Mouse (Mus musculus): ENCODE results near the gene Map3k21. TPM values are rescaled to one million over a fixed set of nuclear protein-coding genes. Genes with fewer than 3 reads are reported as not detected.

Gene Map3k21
- polyA plus RNA-seq, 1 experiment = 3.3 TPM

DNA sequence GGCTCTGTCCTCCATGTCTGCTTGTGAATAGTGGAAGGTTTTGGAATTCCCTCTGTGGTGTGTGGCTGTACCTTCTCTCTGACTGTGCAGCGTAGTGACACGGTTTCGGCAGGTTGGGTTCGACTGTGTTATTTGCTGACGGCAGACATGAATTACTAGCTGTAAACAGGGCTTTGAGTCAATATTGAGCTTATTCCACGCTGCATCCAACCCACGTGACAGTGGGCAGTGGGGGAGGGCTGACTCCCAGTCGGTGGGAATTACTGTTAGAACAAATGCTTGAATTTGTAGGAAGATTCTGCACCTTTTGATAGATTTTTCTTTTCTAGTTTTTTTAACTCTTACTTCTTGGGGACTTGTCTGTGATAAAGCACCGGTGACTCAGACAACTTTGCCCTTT lies 4.1 kb downstream of the Map3k21 start:
- Histone ChIP-seq H3K36me3 (ENCODE audit: control insufficient read depth, insufficient read depth, low read length) (no peaks in the 10 kb centered on the region), H3K4me1 (ENCODE audit: control insufficient read depth, insufficient read depth, low read length) (peaks cover 9% of the 10 kb centered on the region), H3K27ac (ENCODE audit: control insufficient read depth, insufficient read depth, low read depth, low read length) (no peak overlapping the region), H3K27me3 (ENCODE audit: control insufficient read depth, insufficient read depth, low read length) (no peaks in the 10 kb centered on the region), H3K4me3 (ENCODE audit: control insufficient read depth, low read depth, low read length) (no peak overlapping the region)
- TF ChIP-seq CTCF (IDR thresholded peaks at IDR 0.05; ENCODE audit: control insufficient read depth, insufficient read depth, insufficient replicate concordance, low read depth, low read length) (no peak), POLR2A (IDR thresholded peaks at IDR 0.05; ENCODE audit: control insufficient read depth, low read depth, low read length) (no peak)

DNA sequence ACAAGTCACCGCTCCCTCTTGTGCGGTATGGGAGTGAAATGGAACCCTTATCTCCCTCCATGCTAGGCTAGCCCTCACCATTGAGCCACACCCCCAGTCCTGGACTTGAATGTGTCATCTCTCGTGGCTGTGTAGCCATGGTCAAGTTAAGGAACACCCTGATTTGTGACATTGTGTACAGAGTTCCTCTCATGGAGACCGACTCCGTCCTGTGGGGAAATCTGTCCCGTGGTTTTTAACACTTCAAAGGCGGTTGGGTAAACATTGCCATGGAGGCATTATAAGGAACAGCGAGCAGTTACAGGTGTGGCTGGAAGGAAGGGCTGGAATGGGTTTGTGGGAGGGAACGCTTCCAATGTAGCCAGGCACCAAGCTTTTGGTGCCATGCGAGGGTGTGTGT lies 6.8 kb downstream of the Map3k21 start:
- H3K27ac ChIP-seq (ENCODE audit: control insufficient read depth, insufficient read depth, low read depth, low read length) = no peak overlapping the region
- no peak for TF ChIP-seq POLR2A (IDR thresholded peaks at IDR 0.05; ENCODE audit: control insufficient read depth, low read depth, low read length)
- TF ChIP-seq CTCF (IDR thresholded peaks at IDR 0.05; ENCODE audit: control insufficient read depth, insufficient read depth, insufficient replicate concordance, low read depth, low read length) = no peak
- H3K27me3 ChIP-seq (ENCODE audit: control insufficient read depth, insufficient read depth, low read length) = no peaks in the 10 kb centered on the region
- no peaks in the 10 kb centered on the region; the same call in 1 of the 2 replicates for H3K4me1 ChIP-seq (ENCODE audit: control insufficient read depth, insufficient read depth, low read length)
- no peaks in the 10 kb centered on the region for H3K36me3 ChIP-seq (ENCODE audit: control insufficient read depth, insufficient read depth, low read length)
- no peak overlapping the region for H3K4me3 ChIP-seq (ENCODE audit: control insufficient read depth, low read depth, low read length)

DNA sequence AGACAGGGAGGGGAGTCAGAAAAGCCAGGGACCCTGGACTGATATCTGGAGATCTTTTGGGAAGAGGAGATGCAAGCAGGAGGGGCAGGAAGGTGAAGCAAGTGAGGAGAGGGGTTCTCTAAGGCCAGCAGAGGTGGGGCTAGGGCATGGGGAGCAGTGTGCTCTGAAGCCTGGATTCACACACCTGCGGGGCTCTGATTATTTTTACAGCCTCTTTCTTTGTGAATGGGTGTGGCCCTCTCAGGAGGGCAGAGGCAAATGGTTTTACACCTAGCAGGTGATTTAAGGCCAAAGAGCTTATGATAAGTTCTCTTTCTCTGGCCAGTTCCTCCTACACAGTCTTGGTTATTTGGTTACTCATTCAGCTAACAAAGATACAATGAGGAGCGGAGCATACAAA lies 8.5 kb downstream of the Map3k21 start:
- no peak overlapping the region for H3K4me3 ChIP-seq (ENCODE audit: control insufficient read depth, low read depth, low read length)
- no peaks in the 10 kb centered on the region for H3K36me3 ChIP-seq (ENCODE audit: control insufficient read depth, insufficient read depth, low read length)
- no peaks in the 10 kb centered on the region for H3K27me3 ChIP-seq (ENCODE audit: control insufficient read depth, insufficient read depth, low read length)
- TF ChIP-seq CTCF (IDR thresholded peaks at IDR 0.05; ENCODE audit: control insufficient read depth, insufficient read depth, insufficient replicate concordance, low read depth, low read length) = no peak
- no peak for TF ChIP-seq POLR2A (IDR thresholded peaks at IDR 0.05; ENCODE audit: control insufficient read depth, low read depth, low read length)
- no peaks in the 10 kb centered on the region; the same call in 1 of the 2 replicates for H3K4me1 ChIP-seq (ENCODE audit: control insufficient read depth, insufficient read depth, low read length)
- no peak overlapping the region for H3K27ac ChIP-seq (ENCODE audit: control insufficient read depth, insufficient read depth, low read depth, low read length)

DNA sequence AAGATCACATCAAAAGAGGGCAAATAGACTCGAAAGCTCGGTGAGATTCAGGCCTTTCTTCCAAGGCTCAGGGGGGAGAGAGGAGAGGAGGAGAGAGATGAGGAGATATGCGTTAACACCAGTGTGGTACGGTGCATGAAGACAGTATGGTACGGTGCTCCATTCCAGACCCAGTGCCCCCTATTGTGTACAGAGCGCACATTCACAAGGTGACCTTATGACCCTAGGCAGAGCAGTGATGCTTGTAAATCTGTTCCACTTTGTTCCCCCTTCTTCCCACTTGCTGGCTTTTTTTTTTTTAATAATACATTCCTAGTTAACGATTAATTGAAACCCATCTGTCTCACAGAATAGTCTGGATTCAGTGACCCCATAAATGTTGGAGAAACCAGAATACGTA lies 9.3 kb downstream of the Map3k21 start:
- H3K27ac ChIP-seq (ENCODE audit: control insufficient read depth, insufficient read depth, low read depth, low read length) = no peak overlapping the region
- no peaks in the 10 kb centered on the region for H3K27me3 ChIP-seq (ENCODE audit: control insufficient read depth, insufficient read depth, low read length)
- no peak for TF ChIP-seq POLR2A (IDR thresholded peaks at IDR 0.05; ENCODE audit: control insufficient read depth, low read depth, low read length)
- TF ChIP-seq CTCF (IDR thresholded peaks at IDR 0.05; ENCODE audit: control insufficient read depth, insufficient read depth, insufficient replicate concordance, low read depth, low read length) = no peak
- no peaks in the 10 kb centered on the region; the same call in 1 of the 2 replicates for H3K4me1 ChIP-seq (ENCODE audit: control insufficient read depth, insufficient read depth, low read length)
- no peak overlapping the region for H3K4me3 ChIP-seq (ENCODE audit: control insufficient read depth, low read depth, low read length)
- no peaks in the 10 kb centered on the region for H3K36me3 ChIP-seq (ENCODE audit: control insufficient read depth, insufficient read depth, low read length)

DNA sequence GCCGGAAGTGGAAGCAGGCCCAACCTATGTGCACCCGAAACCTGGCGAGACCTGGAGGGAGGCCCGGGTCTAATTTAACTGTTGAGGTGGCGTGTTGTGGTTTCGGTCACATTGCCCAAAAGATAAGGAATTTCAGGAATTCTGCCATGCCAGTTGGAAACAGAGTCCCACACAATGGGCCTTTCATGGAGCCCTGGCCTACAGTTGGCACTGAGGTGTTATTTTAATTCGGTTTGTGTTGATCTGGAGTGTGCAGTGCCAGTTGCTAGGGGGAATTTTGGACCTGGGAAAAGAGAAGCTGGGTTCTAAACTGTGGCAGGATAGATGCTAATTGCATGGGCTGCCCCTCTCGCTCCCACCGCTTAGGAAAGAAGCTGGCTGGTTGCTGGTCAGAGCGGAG lies 10.0 kb downstream of the Map3k21 start:
- TF ChIP-seq CTCF (IDR thresholded peaks at IDR 0.05; ENCODE audit: control insufficient read depth, insufficient read depth, insufficient replicate concordance, low read depth, low read length) (no peak), POLR2A (IDR thresholded peaks at IDR 0.05; ENCODE audit: control insufficient read depth, low read depth, low read length) (no peak)
- Histone ChIP-seq H3K27me3 (ENCODE audit: control insufficient read depth, insufficient read depth, low read length) (no peaks in the 10 kb centered on the region), H3K4me3 (ENCODE audit: control insufficient read depth, low read depth, low read length) (no peak overlapping the region), H3K36me3 (ENCODE audit: control insufficient read depth, insufficient read depth, low read length) (no peaks in the 10 kb centered on the region), H3K27ac (ENCODE audit: control insufficient read depth, insufficient read depth, low read depth, low read length) (no peak overlapping the region), H3K4me1 (ENCODE audit: control insufficient read depth, insufficient read depth, low read length) (no peaks in the 10 kb centered on the region; the same call in 1 of the 2 replicates)

DNA sequence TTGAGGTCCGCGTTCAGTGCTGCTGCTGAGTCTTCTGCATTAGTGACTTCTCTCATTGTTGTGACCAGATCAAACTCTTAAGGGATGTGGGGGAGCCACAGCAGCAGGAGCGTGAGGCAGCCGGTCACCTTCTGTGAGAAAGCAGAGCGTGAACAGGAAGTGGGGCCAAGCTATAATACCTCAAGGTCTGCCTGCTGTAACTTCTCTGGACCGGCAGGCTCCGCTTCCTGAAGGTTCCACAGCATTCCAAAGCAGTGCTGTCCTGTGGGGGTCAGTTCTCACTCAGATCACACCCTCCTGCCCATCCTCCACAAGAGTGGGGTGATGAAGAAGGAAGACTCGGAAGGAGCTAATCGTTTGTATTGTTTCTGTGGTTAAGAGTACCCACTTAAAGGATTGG lies 10.5 kb downstream of the Map3k21 start:
- H3K4me1 ChIP-seq (ENCODE audit: control insufficient read depth, insufficient read depth, low read length) = no peaks in the 10 kb centered on the region; the same call in 1 of the 2 replicates
- H3K4me3 ChIP-seq (ENCODE audit: control insufficient read depth, low read depth, low read length) = no peak overlapping the region
- no peaks in the 10 kb centered on the region for H3K36me3 ChIP-seq (ENCODE audit: control insufficient read depth, insufficient read depth, low read length)
- no peak overlapping the region for H3K27ac ChIP-seq (ENCODE audit: control insufficient read depth, insufficient read depth, low read depth, low read length)
- no peaks in the 10 kb centered on the region for H3K27me3 ChIP-seq (ENCODE audit: control insufficient read depth, insufficient read depth, low read length)
- TF ChIP-seq POLR2A (IDR thresholded peaks at IDR 0.05; ENCODE audit: control insufficient read depth, low read depth, low read length) (no peak), CTCF (IDR thresholded peaks at IDR 0.05; ENCODE audit: control insufficient read depth, insufficient read depth, insufficient replicate concordance, low read depth, low read length) (no peak)

DNA sequence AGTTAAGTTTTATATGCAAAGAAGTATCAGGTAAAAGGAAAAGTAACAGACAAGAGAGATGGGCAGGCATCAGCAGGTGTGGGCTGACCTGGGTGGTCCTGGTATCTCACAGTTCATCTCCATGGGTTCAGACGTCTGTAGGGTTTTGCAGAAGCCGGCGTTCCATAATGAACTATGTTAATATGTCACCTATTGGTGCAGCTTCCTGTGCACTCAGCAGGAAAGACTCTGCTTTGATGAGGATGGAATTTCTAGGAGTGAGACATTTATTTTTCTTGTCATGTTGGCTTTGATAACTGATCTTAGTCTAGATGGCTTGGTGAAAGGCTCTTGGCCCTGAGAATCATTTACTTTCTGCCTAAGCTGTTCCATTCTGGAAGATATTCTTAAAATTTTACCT lies 12.1 kb downstream of the Map3k21 start:
- no peak for TF ChIP-seq CTCF (IDR thresholded peaks at IDR 0.05; ENCODE audit: control insufficient read depth, insufficient read depth, insufficient replicate concordance, low read depth, low read length)
- TF ChIP-seq POLR2A (IDR thresholded peaks at IDR 0.05; ENCODE audit: control insufficient read depth, low read depth, low read length) = no peak
- Histone ChIP-seq H3K27ac (ENCODE audit: control insufficient read depth, insufficient read depth, low read depth, low read length) (no peak overlapping the region), H3K4me1 (ENCODE audit: control insufficient read depth, insufficient read depth, low read length) (no peaks in the 10 kb centered on the region), H3K27me3 (ENCODE audit: control insufficient read depth, insufficient read depth, low read length) (no peaks in the 10 kb centered on the region), H3K4me3 (ENCODE audit: control insufficient read depth, low read depth, low read length) (no peak overlapping the region), H3K36me3 (ENCODE audit: control insufficient read depth, insufficient read depth, low read length) (no peaks in the 10 kb centered on the region)

DNA sequence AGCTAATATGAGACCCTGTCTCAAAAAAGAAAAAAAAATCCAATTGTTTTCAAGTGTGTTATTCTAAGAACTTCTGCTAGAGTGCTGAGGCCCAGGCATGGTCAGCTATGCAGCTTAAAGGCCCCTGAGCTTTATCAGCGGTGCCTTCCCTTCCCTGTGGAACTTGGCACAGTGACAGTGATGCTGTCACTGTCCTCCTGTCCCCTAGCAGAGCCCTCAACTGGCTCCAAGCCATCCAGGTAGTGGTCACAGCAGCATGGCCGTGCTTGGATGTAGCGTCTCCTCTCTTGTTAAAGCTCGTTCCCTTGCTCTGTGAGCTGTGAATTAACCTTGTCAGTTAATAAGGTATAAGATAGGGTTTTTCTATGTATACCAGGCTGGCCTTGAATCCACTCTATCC lies 16.4 kb downstream of the Map3k21 start:
- Histone ChIP-seq H3K36me3 (ENCODE audit: control insufficient read depth, insufficient read depth, low read length) (no peaks in the 10 kb centered on the region), H3K27me3 (ENCODE audit: control insufficient read depth, insufficient read depth, low read length) (no peaks in the 10 kb centered on the region), H3K4me3 (ENCODE audit: control insufficient read depth, low read depth, low read length) (no peak overlapping the region), H3K4me1 (ENCODE audit: control insufficient read depth, insufficient read depth, low read length) (no peaks in the 10 kb centered on the region), H3K27ac (ENCODE audit: control insufficient read depth, insufficient read depth, low read depth, low read length) (no peak overlapping the region)
- TF ChIP-seq POLR2A (IDR thresholded peaks at IDR 0.05; ENCODE audit: control insufficient read depth, low read depth, low read length) = no peak
- TF ChIP-seq CTCF (IDR thresholded peaks at IDR 0.05; ENCODE audit: control insufficient read depth, insufficient read depth, insufficient replicate concordance, low read depth, low read length) = no peak
